Mouse (Mus musculus) naive thymus-derived CD4-positive, alpha-beta T cell, adult 2 months (primary cell): ENCODE results near the gene Nxpe3.

ENCODE experiments used
- DNase-seq: peaks from one replicate; pipeline ENCODE4 v3.0.0-alpha.2; 2011; ENCODE audit warnings: low read depth

Nxpe3 gene

DNA sequence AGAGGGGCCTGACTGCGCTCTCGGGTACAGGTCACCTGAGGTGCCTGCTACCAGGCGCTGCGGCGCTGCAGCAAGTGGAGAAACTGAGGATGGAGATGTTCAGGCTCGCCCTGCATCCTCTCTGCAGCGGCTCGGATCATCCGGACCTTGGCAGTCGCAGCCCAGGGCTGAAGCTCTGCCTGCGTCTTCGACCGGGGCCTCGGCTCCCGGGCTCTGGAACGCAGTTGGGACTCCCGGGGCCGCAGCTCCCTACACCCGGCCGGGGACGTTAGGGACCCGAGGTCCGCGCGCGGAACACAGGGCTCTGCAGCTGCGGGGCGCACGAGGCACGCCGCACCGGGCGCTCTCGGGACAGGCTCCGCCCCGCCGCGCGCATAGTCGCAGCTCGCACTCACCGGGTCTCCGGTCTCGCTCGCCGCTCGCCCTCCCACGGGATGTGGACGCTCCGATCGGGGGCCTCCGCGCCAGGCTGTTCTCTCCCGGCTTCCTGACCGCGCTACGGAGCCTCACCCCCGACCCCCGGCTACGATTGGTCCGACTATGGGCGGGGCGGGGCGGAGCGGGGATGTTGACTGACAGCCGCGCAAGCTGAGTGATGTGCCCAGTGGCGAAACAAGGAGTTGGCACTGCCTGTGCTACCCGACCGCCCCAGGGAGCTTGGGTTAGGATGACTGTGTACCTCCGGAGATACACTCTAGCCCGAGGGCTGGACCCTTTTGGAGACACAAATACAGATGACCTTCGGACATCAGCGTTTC lies at the start of gene Nxpe3:
Gene Nxpe3 (minus strand): TSS at position 393 of the 758 bp plus-strand sequence.
- DNase-seq: peak; percentile 85

DNA sequence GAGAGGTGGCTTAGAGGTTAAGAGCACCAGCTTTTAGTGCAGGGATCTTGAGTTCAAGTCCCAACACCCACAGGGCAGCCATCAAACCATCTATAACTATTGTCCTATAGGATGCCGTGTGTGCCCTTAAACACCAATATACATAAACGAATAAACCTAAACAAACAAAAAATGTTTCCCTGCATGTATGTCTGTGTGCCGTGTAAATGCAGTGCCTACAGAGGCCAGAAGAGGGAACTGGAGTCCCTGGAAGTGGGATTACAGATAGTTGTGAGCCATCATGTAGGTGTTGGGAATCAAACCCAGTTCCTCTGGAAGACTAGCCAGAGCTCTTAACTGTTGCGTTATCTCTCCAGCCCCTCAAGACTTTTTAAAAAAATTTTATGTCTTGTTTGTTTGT lies 45.7 kb upstream of the Nxpe3 start:
- no peak for DNase-seq

DNA sequence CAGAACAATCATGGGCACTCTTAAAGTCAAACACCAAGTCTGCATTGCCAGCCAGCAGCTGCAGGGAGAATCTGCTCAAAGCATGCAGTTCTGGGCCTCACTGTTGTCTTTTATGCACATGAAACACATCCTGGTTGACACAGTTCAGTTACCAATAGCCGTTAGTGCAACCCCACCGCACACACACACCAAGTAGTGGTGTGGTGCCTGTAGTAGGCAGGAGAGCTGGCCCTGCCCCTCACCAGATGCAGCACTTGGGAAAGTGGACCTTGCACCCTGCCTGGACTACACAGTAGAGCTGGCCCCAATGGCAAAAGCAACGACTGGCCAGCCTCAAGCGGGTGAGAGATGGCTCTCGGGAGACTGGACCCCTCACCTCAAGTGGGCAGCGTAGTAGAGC lies 44.6 kb upstream of the Nxpe3 start:
- no peak for DNase-seq

DNA sequence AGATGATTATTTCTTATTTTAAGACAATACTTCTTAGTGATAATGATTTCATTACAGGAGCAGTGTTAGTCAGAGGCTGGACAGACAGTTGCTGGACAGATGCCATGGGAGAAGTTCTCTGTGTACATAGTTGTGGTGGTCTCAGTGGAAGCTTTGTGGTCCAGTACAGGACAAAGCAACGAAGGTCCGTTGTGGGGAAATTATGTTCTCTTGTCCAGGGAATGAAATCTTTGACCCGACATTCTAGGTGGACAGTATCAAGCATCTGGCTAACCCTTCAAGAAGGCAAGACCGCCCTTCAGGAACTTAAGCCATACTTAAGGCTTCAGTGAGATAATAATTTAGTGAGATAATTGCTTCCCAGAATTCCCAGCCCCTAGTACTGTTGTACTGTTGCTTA lies 43.7 kb upstream of the Nxpe3 start:
- no peak for DNase-seq

DNA sequence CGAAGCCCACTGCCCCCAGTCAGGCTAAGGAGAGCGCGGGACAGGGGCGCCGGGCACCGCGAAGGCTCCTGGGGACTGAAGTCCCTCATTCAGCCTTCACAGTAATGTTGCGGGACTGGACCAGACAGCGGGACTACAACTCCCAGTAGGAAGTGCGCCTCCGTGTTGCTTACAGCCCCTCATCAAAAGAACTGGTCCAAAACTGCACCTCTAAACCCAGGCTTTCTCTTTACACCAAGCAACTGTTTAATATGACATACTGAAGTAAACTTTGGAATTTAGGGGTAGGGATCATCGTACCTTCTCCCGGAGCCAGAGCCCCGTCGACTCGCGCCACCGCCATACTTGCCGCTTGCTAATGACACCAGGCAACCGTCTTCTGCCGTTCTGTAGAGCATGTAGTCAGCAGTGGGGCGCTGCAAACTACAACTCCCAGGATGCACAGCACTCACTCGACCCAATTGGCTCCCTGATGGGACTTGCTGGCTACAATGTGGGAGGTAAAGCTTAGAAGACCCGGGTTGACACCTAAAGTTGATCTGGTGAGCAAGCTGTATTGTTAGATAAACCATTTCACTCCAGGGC lies 39.5 kb upstream of the Nxpe3 start, which contains the start of gene Cep97:
Gene Cep97 (minus strand): TSS at position 403 of the 585 bp plus-strand sequence.
- DNase-seq: peak; percentile 94

DNA sequence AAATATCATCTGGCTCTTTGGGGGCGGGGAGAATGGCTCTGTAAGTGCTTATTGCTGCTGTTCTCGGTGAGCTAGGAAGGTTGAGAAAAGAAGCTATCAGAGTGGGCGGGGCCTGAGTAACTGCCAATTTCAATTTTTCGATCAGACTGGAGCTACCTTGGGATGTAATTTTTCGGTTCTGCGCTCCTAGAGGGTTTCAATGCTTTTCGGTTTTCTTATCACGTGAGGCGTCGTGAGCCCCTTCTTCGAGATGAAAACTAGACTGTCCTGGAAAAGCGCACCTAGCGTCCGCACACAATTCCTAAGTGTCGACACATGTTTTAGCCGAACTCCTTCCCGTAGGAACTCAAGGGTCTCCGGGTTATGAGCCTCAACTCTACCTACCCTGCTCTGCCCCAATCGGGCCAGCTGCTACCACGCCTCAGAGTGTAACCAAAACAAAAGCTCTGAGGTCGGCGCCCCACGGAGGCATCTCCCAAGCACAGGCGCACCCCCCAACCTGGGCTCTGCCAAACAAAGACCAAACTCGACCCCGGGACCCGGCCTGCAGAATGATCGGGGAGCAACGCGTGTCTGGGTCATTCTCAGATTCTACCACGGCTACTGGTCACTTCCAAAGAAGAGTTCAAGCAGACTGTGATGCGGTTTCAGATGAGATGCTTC lies 38.7 kb upstream of the Nxpe3 start:
- peak; percentile 70 for DNase-seq

DNA sequence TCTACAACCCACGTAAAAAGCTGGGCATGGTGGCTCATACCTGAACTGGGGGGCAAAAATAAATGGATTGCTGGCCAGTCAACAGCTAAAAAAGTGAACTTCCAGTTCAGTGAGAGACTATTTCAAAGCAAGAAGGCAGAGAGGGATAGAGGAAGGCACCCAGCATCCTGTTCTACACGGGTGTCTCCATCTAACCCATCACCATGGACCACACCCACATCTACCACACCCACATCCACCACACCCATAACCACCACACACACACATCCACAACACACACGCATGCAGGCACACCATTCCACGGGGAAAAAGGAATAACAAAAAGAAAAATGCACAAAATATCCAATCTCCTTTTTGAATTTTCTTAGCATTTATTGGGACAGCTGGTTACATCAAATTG lies 28.9 kb upstream of the Nxpe3 start:
- no peak for DNase-seq

DNA sequence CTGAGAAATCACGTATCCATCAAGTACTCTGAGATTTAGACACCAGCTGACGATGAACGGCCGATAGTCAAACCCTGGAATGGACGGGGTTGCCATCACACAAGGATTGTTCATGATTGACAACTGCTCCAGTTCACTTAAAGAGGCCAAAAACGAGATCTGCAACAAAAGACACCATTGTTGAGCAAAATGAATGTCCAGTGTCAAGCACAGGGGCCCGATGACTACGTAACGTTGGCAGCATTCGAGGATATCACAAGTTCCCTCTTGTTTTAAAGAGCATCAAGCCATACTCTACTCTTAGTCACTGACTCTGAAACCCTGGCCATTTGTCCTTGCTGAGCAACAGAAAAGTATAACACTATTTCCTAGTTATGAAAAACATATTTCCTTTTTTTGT lies 27.0 kb upstream of the Nxpe3 start:
- no peak for DNase-seq

DNA sequence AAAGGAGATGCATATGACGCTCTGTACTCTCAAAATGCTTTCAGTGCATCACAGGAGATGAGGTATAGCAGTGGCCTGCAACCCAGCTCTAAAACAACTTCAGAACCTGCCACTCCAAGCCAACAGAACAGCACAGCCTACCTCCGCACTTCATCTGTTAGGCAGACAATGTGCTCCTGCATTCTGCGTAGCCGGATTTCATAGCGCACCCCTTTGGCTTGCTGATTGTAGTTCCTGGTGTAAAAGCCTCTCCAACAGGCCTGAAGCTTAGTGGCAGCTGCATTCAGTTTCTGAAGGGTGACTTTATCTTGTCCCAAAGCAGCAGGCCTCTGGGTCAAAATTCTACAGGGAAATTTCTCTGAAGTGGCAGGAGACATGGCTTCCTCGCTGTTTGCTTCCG lies 19.6 kb upstream of the Nxpe3 start:
- DNase-seq: no peak

DNA sequence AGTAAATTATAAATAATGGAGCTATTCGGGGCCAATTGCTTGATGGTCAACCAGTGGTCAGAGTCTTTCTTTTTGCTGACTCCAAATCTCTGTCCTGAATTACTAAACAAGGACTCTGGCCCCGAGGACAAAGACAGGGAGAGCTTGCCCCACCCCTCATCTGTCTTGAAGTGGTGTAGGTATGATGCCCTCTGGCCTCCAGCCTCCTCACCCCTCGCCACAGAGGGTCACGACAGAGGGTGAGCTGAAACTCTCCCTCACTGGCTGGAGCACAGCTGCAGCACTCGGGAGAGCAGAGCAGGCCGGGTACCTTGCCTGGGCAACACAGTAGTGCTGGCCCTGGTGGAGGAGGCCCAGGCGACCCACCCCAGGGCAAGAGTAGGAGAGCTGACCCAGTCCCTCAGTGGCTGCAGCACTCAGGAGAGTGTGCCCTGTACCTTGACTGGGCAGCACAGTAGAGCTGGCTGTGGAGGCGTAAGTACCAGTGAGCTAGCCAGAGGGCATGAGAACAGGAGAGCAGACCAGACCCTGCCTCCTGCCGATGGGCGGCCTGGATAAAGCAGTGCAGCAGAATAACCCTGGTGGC lies 15.2 kb upstream of the Nxpe3 start:
- no peak for DNase-seq

DNA sequence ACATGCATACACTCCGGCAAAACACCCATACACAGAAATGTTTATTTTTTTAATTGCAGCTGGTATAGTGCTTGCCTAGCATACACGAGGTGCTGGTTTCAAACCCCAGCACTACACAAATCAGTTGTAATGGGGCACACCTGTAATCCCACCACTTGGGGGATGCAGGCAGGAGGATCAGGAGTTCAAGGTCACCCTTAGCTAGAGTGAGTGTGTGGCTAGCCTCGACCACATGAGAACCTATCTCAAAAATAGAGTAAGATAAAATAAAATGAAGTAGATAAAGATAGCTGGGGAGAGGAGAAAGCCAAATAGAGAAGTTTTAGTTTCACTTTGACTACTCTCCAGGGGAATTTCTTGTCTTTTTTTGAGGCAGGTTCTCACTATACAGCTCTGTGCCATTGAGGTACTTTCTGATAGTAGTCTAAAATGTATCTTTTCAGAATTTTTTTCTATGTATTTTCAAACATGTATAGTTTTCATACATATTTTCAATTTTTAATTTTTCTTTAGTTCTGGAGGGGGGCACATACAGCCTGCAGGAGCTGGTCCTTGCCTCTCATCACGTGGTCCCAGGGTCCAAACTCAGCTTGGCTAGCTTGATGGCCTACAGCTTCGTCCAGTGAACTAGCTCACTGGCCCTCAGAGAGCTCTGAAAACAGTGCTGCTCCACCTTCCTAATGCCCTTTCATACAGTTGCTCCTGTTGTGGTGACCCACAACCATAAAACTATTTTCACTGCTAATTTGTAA lies 12.0 kb upstream of the Nxpe3 start:
- no peak for DNase-seq

DNA sequence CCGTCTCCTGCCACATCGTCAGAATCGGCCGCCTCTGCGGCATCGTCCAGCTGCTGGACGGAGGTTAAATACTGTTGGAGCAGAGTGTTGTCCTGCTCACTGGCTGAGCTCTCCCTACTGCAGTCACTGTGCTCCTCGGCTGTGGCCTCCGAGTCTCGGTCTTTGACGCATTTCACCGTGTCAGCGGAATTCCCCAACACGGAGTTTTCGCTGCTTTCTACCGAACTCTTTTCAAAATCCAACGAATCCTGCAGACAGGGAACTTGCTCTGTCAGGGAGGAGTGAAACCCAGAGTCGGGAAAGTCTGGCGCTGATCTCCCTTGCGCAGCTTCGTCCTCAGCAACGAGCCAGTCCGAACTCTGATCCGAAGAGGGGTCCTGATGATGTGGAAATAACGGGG lies 10.3 kb upstream of the Nxpe3 start:
- no peak for DNase-seq

DNA sequence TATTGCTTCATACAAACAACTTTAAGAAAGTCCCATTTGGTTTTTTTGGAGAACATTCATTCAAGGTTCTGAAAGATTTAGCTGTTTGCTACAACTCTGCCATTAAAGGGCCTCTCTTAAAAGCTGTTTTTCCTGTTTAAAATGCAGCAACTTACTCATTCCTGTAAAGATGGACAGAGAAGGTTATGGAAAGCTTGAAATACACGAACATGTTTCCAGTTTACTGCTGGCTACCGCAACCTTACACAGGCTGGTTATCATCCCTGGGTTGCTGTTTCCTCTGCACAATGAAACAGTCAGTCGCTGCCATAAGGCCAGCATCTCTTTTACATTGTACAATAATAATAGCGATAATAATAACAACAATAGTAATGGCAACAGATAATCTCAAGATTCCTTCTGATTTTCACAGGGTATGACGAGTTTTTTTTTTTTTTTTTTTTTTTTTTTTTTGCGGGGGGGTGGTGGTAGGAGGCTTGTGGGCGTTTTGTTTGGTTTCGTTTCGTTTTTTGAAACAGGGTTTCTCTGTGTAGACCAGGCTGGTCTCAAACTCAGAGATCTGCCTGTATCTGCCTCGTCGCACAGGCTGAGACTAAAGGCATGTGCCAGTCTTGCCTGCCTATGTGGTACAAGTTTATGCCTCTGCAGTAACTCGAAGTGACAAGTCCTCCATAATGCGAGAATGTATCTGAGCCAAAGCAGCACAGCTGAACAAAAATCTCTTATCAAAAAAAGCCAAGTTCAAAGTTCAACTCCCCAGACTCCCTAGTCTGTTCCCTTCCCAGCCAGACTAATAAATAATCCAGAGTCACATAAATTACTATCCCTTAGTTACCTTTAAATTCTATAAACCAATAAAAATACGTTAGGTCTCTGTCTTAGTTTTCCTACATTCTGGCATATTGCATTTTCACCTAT lies 7.0 kb upstream of the Nxpe3 start:
- no peak for DNase-seq

DNA sequence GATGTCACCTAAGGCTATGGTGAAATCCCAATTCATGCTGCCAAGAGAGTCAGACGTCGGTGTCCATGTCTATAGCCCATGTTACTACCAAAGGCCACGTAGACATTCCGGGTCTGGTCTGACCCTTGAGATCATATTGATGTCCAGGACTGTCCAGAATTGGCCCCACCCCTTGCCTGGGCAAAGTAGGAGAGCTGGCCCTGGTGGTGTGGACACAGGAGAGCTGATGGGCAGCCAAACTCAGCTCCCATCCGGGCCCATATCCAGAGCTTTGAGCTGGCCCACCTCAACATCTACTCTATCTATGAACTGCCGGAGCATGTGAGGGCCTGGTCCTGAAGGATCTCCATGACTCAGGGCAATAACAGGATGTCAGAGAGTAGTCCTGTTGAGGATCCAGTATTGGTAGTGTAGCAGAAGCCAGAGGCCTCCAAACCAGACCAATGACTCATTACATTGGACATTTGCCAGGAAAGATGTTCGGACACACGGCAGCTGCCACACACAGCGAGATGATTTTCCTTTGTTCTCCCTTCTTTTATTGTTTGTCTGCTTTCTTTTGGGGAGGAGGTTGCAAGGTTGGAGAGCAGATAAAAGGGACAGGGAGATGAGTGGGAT lies 3.4 kb upstream of the Nxpe3 start:
- DNase-seq: no peak

DNA sequence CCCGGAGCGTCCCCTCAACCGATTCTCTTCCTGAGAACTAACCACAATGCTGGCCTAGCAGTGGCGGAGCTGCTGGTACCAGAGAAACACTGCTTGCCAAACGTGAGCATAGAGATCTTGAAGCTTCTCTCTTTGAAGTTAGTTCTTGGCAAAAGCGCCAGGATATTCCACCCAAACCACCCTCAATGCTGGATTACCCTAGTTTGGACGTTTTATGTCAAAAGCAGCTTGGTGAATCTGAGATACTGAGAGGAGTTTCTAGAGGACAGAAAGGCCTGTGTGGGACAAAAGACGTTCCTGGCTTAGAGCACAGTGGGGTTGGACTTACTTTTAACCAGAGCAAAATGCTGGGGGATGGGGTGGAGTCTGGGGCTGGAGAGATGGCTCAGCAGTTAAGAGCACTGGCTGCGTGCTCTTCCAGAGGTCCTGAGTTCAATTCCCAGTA lies 588 bp upstream of the Nxpe3 start:
- no peak for DNase-seq

DNA sequence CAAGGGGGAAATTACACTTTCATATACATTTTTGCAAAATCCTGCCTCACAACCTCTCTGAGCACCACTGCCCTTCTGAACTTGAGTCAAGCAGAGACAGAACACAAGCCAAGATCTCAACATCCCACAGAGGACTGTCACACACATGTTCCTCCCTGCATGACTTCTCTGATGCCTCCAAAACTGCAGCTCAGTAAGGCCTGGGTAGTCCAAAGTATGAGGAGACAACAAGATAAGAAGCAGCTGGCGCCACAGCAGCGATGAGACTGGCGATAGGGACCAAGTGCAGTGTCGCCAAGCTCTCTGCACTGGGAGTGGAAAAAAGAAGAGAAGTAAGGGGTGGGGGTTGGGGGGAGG lies 571 bp downstream of the Nxpe3 start:
- DNase-seq: peak; percentile 53

DNA sequence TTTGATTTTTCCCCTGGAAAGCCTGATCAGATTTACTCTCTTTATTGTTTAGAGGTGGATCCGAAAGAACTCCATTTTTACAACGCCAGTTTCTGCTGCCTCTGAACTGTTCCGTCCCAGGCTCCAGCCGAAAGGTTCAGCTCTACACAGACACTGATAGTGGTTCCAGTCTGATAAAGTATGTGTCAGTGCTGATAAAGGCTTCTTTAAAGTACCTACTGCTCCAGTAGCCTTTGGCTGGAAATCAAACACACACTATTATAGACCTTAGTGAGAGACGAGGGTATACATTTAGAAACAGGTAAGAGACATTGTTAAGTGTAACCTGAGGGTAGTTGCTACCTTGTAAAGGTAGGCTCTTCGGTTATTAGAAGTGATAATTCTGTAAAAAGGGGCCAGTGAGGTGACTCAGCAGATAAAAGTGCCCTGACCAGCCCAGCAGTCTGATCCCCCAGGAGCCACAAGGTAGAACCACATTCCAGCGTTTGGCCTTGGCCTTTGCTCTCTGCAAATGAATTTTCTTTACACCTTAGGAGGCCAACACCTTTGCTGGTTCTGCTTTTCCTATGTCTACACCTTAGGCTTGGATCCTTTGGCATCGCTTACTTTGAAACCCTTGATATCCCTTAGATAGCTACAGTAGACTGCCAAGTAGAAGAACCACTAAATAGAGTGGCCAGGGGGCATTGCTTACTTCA lies 1.5 kb downstream of the Nxpe3 start:
- DNase-seq: no peak

DNA sequence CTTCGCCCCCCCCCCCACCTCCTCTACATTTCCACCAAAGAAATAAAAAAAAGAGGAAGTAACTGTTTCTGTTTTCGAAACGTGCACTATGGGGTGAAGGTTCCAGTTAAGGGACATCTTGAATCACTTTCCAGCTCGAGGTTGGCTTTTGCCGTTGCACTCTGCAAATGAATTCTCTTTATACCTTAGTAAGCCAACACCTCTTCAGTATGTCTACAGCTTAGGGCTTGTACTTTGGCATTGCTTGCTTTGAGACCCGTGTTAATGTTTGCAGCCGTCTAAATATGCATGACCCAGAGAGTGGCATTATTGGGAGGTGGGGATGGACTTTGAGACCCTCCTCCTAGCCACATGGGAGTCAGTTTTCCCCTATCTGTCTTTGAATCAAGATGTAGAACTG lies 2.6 kb downstream of the Nxpe3 start:
- peak; percentile 50 for DNase-seq

DNA sequence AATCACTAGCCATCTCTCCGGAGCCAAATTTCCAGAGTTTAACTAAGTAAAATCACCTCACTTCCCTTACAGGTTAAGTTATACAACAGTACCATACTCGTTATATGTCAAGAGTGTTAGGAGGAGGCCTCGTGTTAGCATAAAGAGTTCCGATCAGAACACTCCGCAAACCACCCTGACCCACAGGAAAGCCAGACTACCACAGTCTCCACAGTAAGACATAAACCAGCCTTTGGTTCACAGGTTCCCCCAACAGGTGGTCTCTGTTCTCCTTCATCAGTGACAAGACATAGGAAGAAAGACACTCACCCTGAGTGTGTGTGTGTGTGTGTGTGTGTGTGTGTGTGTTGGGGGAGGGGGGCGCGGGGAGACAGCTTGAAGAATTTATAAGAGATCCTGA lies 3.7 kb downstream of the Nxpe3 start:
- peak; percentile 52 for DNase-seq
